Comparison of ENCODE assay signal across 26 mouse cellular contexts in the genomic region with DNA sequence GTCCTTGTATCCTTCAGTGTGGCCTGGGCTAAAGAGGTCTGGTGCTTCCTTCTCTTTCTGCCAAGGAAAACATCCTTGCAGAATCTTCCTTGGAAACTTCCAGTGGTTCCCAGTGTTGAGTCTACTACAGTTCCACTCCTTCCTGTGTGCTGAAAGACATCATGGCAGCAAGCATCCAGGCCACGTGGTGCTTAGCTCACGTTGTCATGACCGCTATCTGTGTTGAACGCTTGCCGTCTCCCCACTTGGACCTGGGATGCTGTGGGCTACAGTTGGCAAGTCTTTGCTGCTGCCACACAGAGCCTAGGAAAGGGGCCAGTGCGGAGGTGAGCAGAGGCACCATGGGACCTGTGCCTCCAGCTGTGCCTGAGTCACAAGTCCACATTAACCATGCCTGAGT.
"Had no signal": no experiment of that assay in that cellular context is flagged by ENCODE, and none has a peak within 500 bp of the region (broad histone marks: within the 10 kb centered on the region; RNA-seq: fewer than 3 reads in every experiment).

No protein-coding gene starts in this region.

- H3K27me3 ChIP-seq: heart, embryonic 15.5 days; hindbrain, embryonic 12.5 days; intestine, embryonic 15.5 days; liver, embryonic 13.5 days had no signal

- H3K9me3 ChIP-seq: heart, embryonic 10.5 days; heart, embryonic 13.5 days; heart, embryonic 15.5 days; hindbrain, embryonic 10.5 days; hindbrain, embryonic 12.5 days; intestine, embryonic 15.5 days; liver, embryonic 13.5 days had no signal

- H3K36me3 ChIP-seq: heart, embryonic 10.5 days; heart, embryonic 13.5 days; heart, embryonic 15.5 days; hindbrain, embryonic 10.5 days; hindbrain, embryonic 12.5 days; intestine, embryonic 15.5 days; liver, embryonic 13.5 days had no signal

- H3K4me1 ChIP-seq: heart, embryonic 10.5 days; heart, embryonic 15.5 days; hindbrain, embryonic 10.5 days; hindbrain, embryonic 12.5 days; intestine, embryonic 15.5 days; liver, embryonic 13.5 days had no signal

- H3K9ac ChIP-seq: heart, embryonic 13.5 days; heart, embryonic 15.5 days; hindbrain, embryonic 12.5 days; hindbrain, embryonic 14.5 days; intestine, embryonic 15.5 days; liver, embryonic 13.5 days had no signal

- H3K4me3 ChIP-seq: gastrocnemius, adult 2 months; heart, embryonic 10.5 days; heart, embryonic 13.5 days; heart, embryonic 15.5 days; hindbrain, embryonic 10.5 days; hindbrain, embryonic 12.5 days; intestine, embryonic 15.5 days; layer of hippocampus, adult 2 months; left cerebral cortex, adult 2 months; liver, embryonic 13.5 days had no signal

- H3K4me2 ChIP-seq: heart, embryonic 13.5 days; heart, embryonic 15.5 days; hindbrain, embryonic 12.5 days; hindbrain, embryonic 14.5 days; intestine, embryonic 15.5 days; liver, embryonic 11.5 days; liver, embryonic 13.5 days had no signal

- DNase-seq: gastrocnemius, adult 2 months; gastrocnemius, postnatal 10 days; gastrocnemius, postnatal 25 days; heart, adult 18-20 months; heart, postnatal 14 days; heart, postnatal 4 days; kidney, adult 18-20 months; kidney, adult 8-10 months; kidney, postnatal 10 days; kidney, postnatal 25 days; kidney, postnatal 4 days; liver; liver, embryonic 13.5 days had no signal

- ATAC-seq: hindbrain, embryonic 16.5 days; inflammation-experienced regulatory T-cells, adult 6 months; intestine, embryonic 15.5 days; intestine, postnatal 0 days had no signal

- H3K27ac ChIP-seq: gastrocnemius, adult 2 months; heart, embryonic 10.5 days; heart, embryonic 13.5 days; heart, embryonic 15.5 days; hindbrain, embryonic 10.5 days; hindbrain, embryonic 12.5 days; hindbrain, embryonic 14.5 days; intestine, embryonic 15.5 days; layer of hippocampus, adult 2 months; left cerebral cortex, adult 2 months; liver, embryonic 13.5 days had no signal
